Mouse (Mus musculus) midbrain, embryonic 11.5 days (tissue): ENCODE results near the gene Myl6. TPM values are rescaled to one million over a fixed set of nuclear protein-coding genes. Genes with fewer than 3 reads are reported as not detected.

Experiments
- microRNA-seq: library from miRNA; unstranded; fragments of <30 nt; microRNA quantifications from one replicate; pipeline ENCODE4, GENCODE M21; 2017
- polyA plus RNA-seq: library from polyadenylated mRNA; unstranded; fragments of >200 nt; fragmentation: Nextera tagmentation; extraction: Ambion mirVana; gene quantifications from 2 replicates; pipeline ENCODE4 v1.2.1, GENCODE M21; 2014

Myl6 gene
- polyA plus RNA-seq, 1 experiment from 2014 or later: 746 TPM

Small RNA genes within 50 kb of the gene (microRNA-seq; reads per million reads assigned to microRNA genes)
- gene Mir6916: not detected
- 0.76 reads per million for gene Mir8105

Other genes starting within 250 kb of the Myl6 start
- 0.22 and 0.57 TPM in 2 replicates for gene Apon, start 240.0 kb downstream of the Myl6 start, polyA plus RNA-seq
- gene Apof, start 225.5 kb downstream of the Myl6 start, polyA plus RNA-seq: not detected in 2 replicates
- 14.9 and 16.7 TPM in 2 replicates for gene Stat2, start 223.6 kb downstream of the Myl6 start, polyA plus RNA-seq
- gene Il23a, start 195.4 kb downstream of the Myl6 start, polyA plus RNA-seq: not detected in 2 replicates
- gene Pan2, start 190.8 kb downstream of the Myl6 start, polyA plus RNA-seq: 37.2 and 37.5 TPM in 2 replicates
- gene Cnpy2, start 171.7 kb downstream of the Myl6 start, polyA plus RNA-seq: 222 and 239 TPM in 2 replicates
- 236 and 248 TPM in 2 replicates for gene Cs, start 156.4 kb downstream of the Myl6 start, polyA plus RNA-seq
- 23.1 and 23.4 TPM in 2 replicates for gene Coq10a, start 125.1 kb downstream of the Myl6 start, polyA plus RNA-seq
- 7.5 and 8.6 TPM in 2 replicates for gene Ankrd52, start 117.0 kb downstream of the Myl6 start, polyA plus RNA-seq
- gene Slc39a5, start 92.9 kb downstream of the Myl6 start, polyA plus RNA-seq: not detected in 2 replicates
- 131 and 154 TPM in 2 replicates for gene Nabp2, start 82.7 kb downstream of the Myl6 start, polyA plus RNA-seq
- 43.1 and 43.8 TPM in 2 replicates for gene Rnf41, start 82.5 kb downstream of the Myl6 start, polyA plus RNA-seq
- 124 and 138 TPM in 2 replicates for gene Smarcc2, start 34.9 kb downstream of the Myl6 start, polyA plus RNA-seq
- gene Myl6b, start 4.5 kb upstream of the Myl6 start, polyA plus RNA-seq: 3.4 and 3.7 TPM in 2 replicates
- gene Esyt1, start 31.7 kb upstream of the Myl6 start, polyA plus RNA-seq: 15.6 and 18.1 TPM in 2 replicates
- 16.0 and 19.0 TPM in 2 replicates for gene Zc3h10, start 53.6 kb upstream of the Myl6 start, polyA plus RNA-seq
- gene Rpl41, start 55.2 kb upstream of the Myl6 start, polyA plus RNA-seq: 2,670 and 2,991 TPM in 2 replicates
- gene Pa2g4, start 71.8 kb upstream of the Myl6 start, polyA plus RNA-seq: 241 and 249 TPM in 2 replicates
- gene Erbb3, start 95.5 kb upstream of the Myl6 start, polyA plus RNA-seq: 0.49 and 0.77 TPM in 2 replicates
- 588 and 638 TPM in 2 replicates for gene Rps26, start 132.6 kb upstream of the Myl6 start, polyA plus RNA-seq
- 3.8 and 4.2 TPM in 2 replicates for gene Ikzf4, start 151.8 kb upstream of the Myl6 start, polyA plus RNA-seq
- 12.5 and 12.7 TPM in 2 replicates for gene Suox, start 179.9 kb upstream of the Myl6 start, polyA plus RNA-seq
- 80.1 and 82.6 TPM in 2 replicates for gene Rab5b, start 202.1 kb upstream of the Myl6 start, polyA plus RNA-seq
- 2.2 and 3.1 TPM in 2 replicates for gene Pmel, start 210.1 kb upstream of the Myl6 start, polyA plus RNA-seq
- gene Cdk2, start 210.9 kb upstream of the Myl6 start, polyA plus RNA-seq: 98.9 and 99.1 TPM in 2 replicates